Mouse (Mus musculus) lung, embryonic 16.5 days (tissue): ENCODE measurements at regions not wholly inside any gene's neighbourhood (a gene's known extent, or its start where the extent isn't known, plus 50 kb on each side); places are given as distances from the start of the nearest gene placed in this dataset.

ENCODE experiments used
- ATAC-seq: fragments of 200-750 bp; cut with Nextera tagmentation; 2 replicates; pipeline ENCODE4 v1.8.0; 2017; ENCODE audit warnings: low read depth, mild to moderate bottlenecking, moderate library complexity
- H3K27ac ChIP-seq: fragments of 300-500 bp; sonication (generic); 2 replicates; pipeline ENCODE4 v1.5.1; 2014; ENCODE audit warnings: mild to moderate bottlenecking, control low read depth, low read length
- H3K27me3 ChIP-seq: fragments of 300-500 bp; sonication (generic); 2 replicates; pipeline ENCODE4 v1.6.1; 2014; ENCODE audit warnings: low read depth, low read length, mixed read lengths; ENCODE audit not compliant: control insufficient read depth, insufficient read depth
- H3K36me3 ChIP-seq: fragments of 300-500 bp; sonication (generic); 2 replicates; pipeline ENCODE4 v1.6.1; 2014; ENCODE audit warnings: low read length; ENCODE audit not compliant: control insufficient read depth, insufficient read depth
- H3K4me1 ChIP-seq: fragments of 300-500 bp; sonication (generic); replicated peaks from 2 replicates; pipeline ENCODE4 v1.6.1; 2014; ENCODE audit warnings: low read length, mixed read lengths; ENCODE audit not compliant: control insufficient read depth, insufficient read depth
- H3K4me2 ChIP-seq: fragments of 300-500 bp; sonication (generic); 2 replicates; pipeline ENCODE4 v1.6.1; 2014; ENCODE audit warnings: low read depth, low read length, control low read depth
- H3K4me3 ChIP-seq: fragments of 300-500 bp; sonication (generic); 2 replicates; pipeline ENCODE4 v1.5.1; 2014; ENCODE audit warnings: mild to moderate bottlenecking, low read length, control low read depth
- H3K9ac ChIP-seq: fragments of 300-500 bp; sonication (generic); 2 replicates; pipeline ENCODE4 v1.6.1; 2014; ENCODE audit warnings: low read length, control low read depth
- H3K9me3 ChIP-seq: fragments of 300-500 bp; sonication (generic); 2 replicates; pipeline ENCODE4 v1.6.1; 2016; ENCODE audit warnings: low read length; ENCODE audit not compliant: control insufficient read depth
- WGBS: fragments of 180-500 bp; shearing (Covaris S2); extraction: QIAGEN DNeasy Blood & Tissue Kit; methylation state at CpG from one replicate; pipeline ENCODE4 v1.1.7; 2014; 5-methylcytosine and 5-hydroxymethylcytosine counted together

GRCm38 (mm10) chr4:96973804-96974203, 188.8 kb upstream of the Gm12695 start:
- WGBS: 52% methylated on average over 1 of the region's 1 CpGs
- no peaks in the 10 kb centered on the region for H3K9me3 ChIP-seq
- H3K9ac ChIP-seq: no peak overlapping the region
- no peak overlapping the region for H3K27ac ChIP-seq
- H3K27me3 ChIP-seq: no peaks in the 10 kb centered on the region
- ATAC-seq: no peak
- no peaks in the 10 kb centered on the region for H3K36me3 ChIP-seq
- no peak overlapping the region for H3K4me2 ChIP-seq
- H3K4me1 ChIP-seq: no peaks in the 10 kb centered on the region
- H3K4me3 ChIP-seq: no peak overlapping the region

GRCm38 (mm10) chr4:96969199-96969598, 184.2 kb upstream of the Gm12695 start:
- H3K36me3 ChIP-seq: no peaks in the 10 kb centered on the region
- H3K27ac ChIP-seq: no peak overlapping the region
- WGBS: 50% methylated on average over 5 of the region's 5 CpGs
- no peak overlapping the region for H3K4me3 ChIP-seq
- no peaks in the 10 kb centered on the region for H3K27me3 ChIP-seq
- H3K4me1 ChIP-seq: no peaks in the 10 kb centered on the region
- no peaks in the 10 kb centered on the region for H3K9me3 ChIP-seq
- no peak overlapping the region for H3K4me2 ChIP-seq
- no peak overlapping the region for H3K9ac ChIP-seq
- ATAC-seq: no peak

- H3K27me3 ChIP-seq: no peaks in the 10 kb centered on the region
Observed at GRCm38 (mm10) chr4:96968545-96969164, 183.7 kb upstream of the Gm12695 start.

More at GRCm38 (mm10) chr4:96968545-96969164, 183.7 kb upstream of the Gm12695 start:
- H3K27ac ChIP-seq: no peak overlapping the region
- 52% methylated on average over 10 of the region's 10 CpGs for WGBS
- H3K4me2 ChIP-seq: no peak overlapping the region
- no peak overlapping the region for H3K4me3 ChIP-seq
- H3K4me1 ChIP-seq: no peaks in the 10 kb centered on the region
- ATAC-seq: no peak
- H3K9me3 ChIP-seq: no peaks in the 10 kb centered on the region
- H3K36me3 ChIP-seq: no peaks in the 10 kb centered on the region
- no peak overlapping the region for H3K9ac ChIP-seq
